Mouse (Mus musculus): ENCODE measurements around the gene Scgb2b19. TPM values are rescaled to one million over a fixed set of nuclear protein-coding genes. Genes with fewer than 3 reads are reported as not detected.
"Not testable (repeated sequence)": the region's sequence is repeated elsewhere in the genome, so short reads cannot be mapped to it uniquely, and the experiment has no call there.

Scgb2b19 gene
- not detected in 2 replicates for polyA plus RNA-seq (2014; fragmentation: Nextera tagmentation; extraction: Ambion mirVana)

- not testable (repeated sequence) for H3K9ac ChIP-seq (ENCODE audit: low read length); DNase-seq (ENCODE audit: low spot score); H3K36me3 ChIP-seq (ENCODE audit: control insufficient read depth, insufficient read depth, low read length); ATAC-seq (replicated peaks; ENCODE audit: low FRiP score); H3K9me3 ChIP-seq (ENCODE audit: control insufficient read depth, low read length); H3K4me2 ChIP-seq (ENCODE audit: low read depth, low read length, severe bottlenecking); H3K27me3 ChIP-seq (ENCODE audit: control insufficient read depth, insufficient read depth, low read length); H3K4me3 ChIP-seq (ENCODE audit: low read depth, low read length); H3K27ac ChIP-seq (ENCODE audit: low read depth, low read length); H3K4me1 ChIP-seq (replicated peaks; ENCODE audit: control insufficient read depth, insufficient read depth, low read length)
Measured at GRCm38 (mm10) chr7:33280238-33280637, at the start of gene Scgb2b19. TSS of gene Scgb2b19 (minus strand) at chr7:33280338.

GRCm38 (mm10) chr7:33286991-33287390, 6.9 kb upstream of the Scgb2b19 start, which contains the start of gene Scgb1b19:
TSS of gene Scgb1b19 (plus strand) at chr7:33287291.
- 75% methylated on average over 1 of the region's 3 CpGs for WGBS
- not testable (repeated sequence) for ATAC-seq (replicated peaks; ENCODE audit: low FRiP score); H3K27ac ChIP-seq (ENCODE audit: low read depth, low read length); H3K4me2 ChIP-seq (ENCODE audit: low read depth, low read length, severe bottlenecking); H3K9me3 ChIP-seq (ENCODE audit: control insufficient read depth, low read length); H3K27me3 ChIP-seq (ENCODE audit: control insufficient read depth, insufficient read depth, low read length); DNase-seq (ENCODE audit: low spot score); H3K4me1 ChIP-seq (replicated peaks; ENCODE audit: control insufficient read depth, insufficient read depth, low read length); H3K4me3 ChIP-seq (ENCODE audit: low read depth, low read length); H3K9ac ChIP-seq (ENCODE audit: low read length); H3K36me3 ChIP-seq (ENCODE audit: control insufficient read depth, insufficient read depth, low read length)

Other genes with a start within 250 kb of the Scgb2b19 start
- gene Scgb2b17, start 223.8 kb downstream of the Scgb2b19 start, polyA plus RNA-seq (2014; fragmentation: Nextera tagmentation; extraction: Ambion mirVana): not detected in 2 replicates
- gene Scgb1b17, start 216.9 kb downstream of the Scgb2b19 start, polyA plus RNA-seq (2014; fragmentation: Nextera tagmentation; extraction: Ambion mirVana): not detected in 2 replicates
- not detected in 2 replicates for gene Scgb2b18, start 106.5 kb downstream of the Scgb2b19 start, polyA plus RNA-seq (2014; fragmentation: Nextera tagmentation; extraction: Ambion mirVana)
- not detected in 2 replicates for gene Scgb1b18, start 94.8 kb downstream of the Scgb2b19 start, polyA plus RNA-seq (2014; fragmentation: Nextera tagmentation; extraction: Ambion mirVana)
- gene Scgb1b19, start 7.0 kb upstream of the Scgb2b19 start, polyA plus RNA-seq (2014; fragmentation: Nextera tagmentation; extraction: Ambion mirVana): not detected in 2 replicates
- not detected in 2 replicates for gene Scgb2b20, start 86.0 kb upstream of the Scgb2b19 start, polyA plus RNA-seq (2014; fragmentation: Nextera tagmentation; extraction: Ambion mirVana)
- gene Scgb1b20, start 92.9 kb upstream of the Scgb2b19 start, polyA plus RNA-seq (2014; fragmentation: Nextera tagmentation; extraction: Ambion mirVana): not detected in 2 replicates
- not detected in 2 replicates for gene Scgb2b21, start 240.1 kb upstream of the Scgb2b19 start, polyA plus RNA-seq (2014; fragmentation: Nextera tagmentation; extraction: Ambion mirVana)